Mouse (Mus musculus) neural tube, embryonic 12.5 days (tissue): ENCODE results near the gene Prrc2b. TPM values are rescaled to one million over a fixed set of nuclear protein-coding genes. Genes with fewer than 3 reads are reported as not detected.

Experiments
- ATAC-seq: fragments of 200-750 bp; cut with Nextera tagmentation; 2 replicates; pipeline ENCODE4 v1.8.0; 2017; ENCODE audit warnings: low read depth, mild to moderate bottlenecking, moderate TSS enrichment, moderate library complexity; ENCODE audit not compliant: low FRiP score
- H3K27ac ChIP-seq: fragments of 300-500 bp; sonication (generic); 2 replicates; pipeline ENCODE4 v1.5.1; 2016
- H3K27me3 ChIP-seq: fragments of 300-500 bp; sonication (generic); replicated peaks from 2 replicates; pipeline ENCODE4 v1.6.1; 2016; ENCODE audit warnings: mild to moderate bottlenecking
- H3K36me3 ChIP-seq: fragments of 300-500 bp; sonication (generic); 2 replicates; pipeline ENCODE4 v1.6.1; 2016; ENCODE audit warnings: mild to moderate bottlenecking
- H3K4me1 ChIP-seq: fragments of 300-500 bp; sonication (generic); 2 replicates; pipeline ENCODE4 v1.6.1; 2016
- H3K4me2 ChIP-seq: fragments of 300-500 bp; sonication (generic); replicated peaks from 2 replicates; pipeline ENCODE4 v1.6.1; 2016; ENCODE audit warnings: mild to moderate bottlenecking
- H3K4me3 ChIP-seq: fragments of 300-500 bp; sonication (generic); 2 replicates; pipeline ENCODE4 v1.5.1; 2016
- H3K9ac ChIP-seq: fragments of 300-500 bp; sonication (generic); 2 replicates; pipeline ENCODE4 v1.6.1; 2016; ENCODE audit warnings: mild to moderate bottlenecking
- H3K9me3 ChIP-seq: fragments of 300-500 bp; sonication (generic); 2 replicates; pipeline ENCODE4 v1.6.1; 2016; ENCODE audit warnings: mild to moderate bottlenecking
- WGBS: fragments of 180-500 bp; shearing (Covaris S2); methylation state at CpG from one replicate; pipeline ENCODE4 v1.1.7; 2016; 5-methylcytosine and 5-hydroxymethylcytosine counted together
- polyA plus RNA-seq: library from polyadenylated mRNA; unstranded; fragments of >200 nt; fragmentation: Nextera tagmentation; extraction: Ambion mirVana; gene quantifications from 2 replicates; pipeline ENCODE4 v1.2.1, GENCODE M21; 2016

The Prrc2b gene
- polyA plus RNA-seq, result 89.7 and 106 TPM in 2 replicates

- WGBS, result under 1% methylated on average over 86 of the region's 117 CpGs
- peak within 1 kb of the TSS; percentile 75 for H3K4me2 ChIP-seq
- H3K27ac ChIP-seq, result peak within 1 kb of the TSS; percentile 99
- no peaks in the 10 kb centered on the region for H3K27me3 ChIP-seq
- peak within 1 kb of the TSS; percentile 100 for H3K9ac ChIP-seq
- H3K36me3 ChIP-seq, result no peaks in the 10 kb centered on the region
- no peaks in the 10 kb centered on the region for H3K9me3 ChIP-seq
- peak within 1 kb of the TSS; percentile 98 for H3K4me3 ChIP-seq
- ATAC-seq, result peak; percentile 68
- peaks cover 40% of the 10 kb centered on the region for H3K4me1 ChIP-seq
These were observed at the start of gene Prrc2b for GRCm38 (mm10) chr2:32150924-32151659. TSS of gene Prrc2b (plus strand) at chr2:32151082.

- H3K4me1 ChIP-seq, result peaks cover 19% of the 10 kb centered on the region
- 55% methylated on average over 5 of the region's 5 CpGs for WGBS
- H3K9me3 ChIP-seq, result no peaks in the 10 kb centered on the region
- H3K36me3 ChIP-seq, result peaks cover under 1% of the 10 kb centered on the region; the same call in 1 of the 2 replicates
- H3K27ac ChIP-seq, result no peak overlapping the region
- H3K4me3 ChIP-seq, result no peak overlapping the region
- ATAC-seq, result no peak
- H3K9ac ChIP-seq, result no peak overlapping the region
- no peak overlapping the region for H3K4me2 ChIP-seq
- no peaks in the 10 kb centered on the region for H3K27me3 ChIP-seq
These were observed 47.9 kb upstream of the Prrc2b start for GRCm38 (mm10) chr2:32102944-32103343.

- no peaks in the 10 kb centered on the region for H3K9me3 ChIP-seq
- H3K4me3 ChIP-seq, result no peak overlapping the region
- ATAC-seq, result no peak
- peaks cover 4% of the 10 kb centered on the region; the same call in 1 of the 2 replicates for H3K36me3 ChIP-seq
- no peaks in the 10 kb centered on the region for H3K27me3 ChIP-seq
- WGBS, result 79% methylated on average over 7 of the region's 7 CpGs
- no peak overlapping the region for H3K4me2 ChIP-seq
- H3K4me1 ChIP-seq, result peaks cover 19% of the 10 kb centered on the region
- H3K9ac ChIP-seq, result no peak overlapping the region
- H3K27ac ChIP-seq, result no peak overlapping the region
These were observed 47.3 kb upstream of the Prrc2b start for GRCm38 (mm10) chr2:32103557-32103956.

- WGBS, result 87% methylated on average over 7 of the region's 7 CpGs
These were observed 46.8 kb upstream of the Prrc2b start for GRCm38 (mm10) chr2:32104122-32104521.

GRCm38 (mm10) chr2:32105117-32105913, 45.6 kb upstream of the Prrc2b start:
- Histone ChIP-seq H3K9ac (peak overlapping the region; percentile 29; the same call in 1 of the 2 replicates), H3K4me1 (peaks cover 19% of the 10 kb centered on the region), H3K4me2 (0 out of 2 replicates have a peak overlapping the region, but pooled peaks have one; percentile 9), H3K27ac (peak overlapping the region; percentile 62; the same call in 1 of the 2 replicates), H3K36me3 (peaks cover 12% of the 10 kb centered on the region), H3K9me3 (no peaks in the 10 kb centered on the region), H3K4me3 (no peak overlapping the region), H3K27me3 (no peaks in the 10 kb centered on the region)
- ATAC-seq, result peak; percentile 52; the same call in 1 of the 2 replicates
- 57% methylated on average over 16 of the region's 16 CpGs for WGBS

More at GRCm38 (mm10) chr2:32104122-32104521, 46.8 kb upstream of the Prrc2b start:
- Histone ChIP-seq H3K27me3 (no peaks in the 10 kb centered on the region), H3K36me3 (peaks cover 4% of the 10 kb centered on the region; the same call in 1 of the 2 replicates), H3K9me3 (no peaks in the 10 kb centered on the region), H3K9ac (no peak overlapping the region), H3K27ac (no peak overlapping the region), H3K4me3 (no peak overlapping the region), H3K4me1 (peaks cover 19% of the 10 kb centered on the region), H3K4me2 (no peak overlapping the region)
- ATAC-seq, result no peak

GRCm38 (mm10) chr2:32105930-32106329, 45.0 kb upstream of the Prrc2b start:
- 0 out of 2 replicates have a peak overlapping the region, but pooled peaks have one; percentile 62 for H3K27ac ChIP-seq
- ATAC-seq, result no peak
- no peaks in the 10 kb centered on the region for H3K9me3 ChIP-seq
- no peak overlapping the region for H3K9ac ChIP-seq
- peaks cover 24% of the 10 kb centered on the region for H3K4me1 ChIP-seq
- H3K27me3 ChIP-seq, result no peaks in the 10 kb centered on the region
- no peak overlapping the region for H3K4me3 ChIP-seq
- H3K36me3 ChIP-seq, result peaks cover 14% of the 10 kb centered on the region
- 86% methylated on average over 7 of the region's 7 CpGs for WGBS
- no peak overlapping the region for H3K4me2 ChIP-seq

- no peaks in the 10 kb centered on the region for H3K27me3 ChIP-seq
- no peaks in the 10 kb centered on the region for H3K9me3 ChIP-seq
- H3K4me3 ChIP-seq, result no peak overlapping the region
- WGBS, result 100% methylated on average over 1 of the region's 1 CpGs
- no peak overlapping the region for H3K9ac ChIP-seq
- H3K4me1 ChIP-seq, result 0 out of 2 replicates have a peak, but pooled peaks cover 5% of the 10 kb centered on the region
- no peak overlapping the region for H3K27ac ChIP-seq
- peaks cover 14% of the 10 kb centered on the region for H3K36me3 ChIP-seq
- H3K4me2 ChIP-seq, result no peak overlapping the region
- ATAC-seq, result no peak
These were observed 39.6 kb upstream of the Prrc2b start for GRCm38 (mm10) chr2:32111268-32111667.

- Histone ChIP-seq H3K4me3 (no peak overlapping the region), H3K36me3 (peaks cover 14% of the 10 kb centered on the region), H3K4me2 (no peak overlapping the region), H3K27me3 (no peaks in the 10 kb centered on the region), H3K27ac (no peak overlapping the region), H3K4me1 (0 out of 2 replicates have a peak, but pooled peaks cover 5% of the 10 kb centered on the region), H3K9me3 (no peaks in the 10 kb centered on the region), H3K9ac (no peak overlapping the region)
- no peak for ATAC-seq
- 58% methylated on average over 2 of the region's 2 CpGs for WGBS
These were observed 38.3 kb upstream of the Prrc2b start for GRCm38 (mm10) chr2:32112548-32112947.

GRCm38 (mm10) chr2:32115851-32116268, 35.0 kb upstream of the Prrc2b start:
- Histone ChIP-seq H3K9ac (no peak overlapping the region), H3K36me3 (no peaks in the 10 kb centered on the region), H3K27me3 (no peaks in the 10 kb centered on the region), H3K9me3 (no peaks in the 10 kb centered on the region), H3K27ac (no peak overlapping the region), H3K4me3 (no peak overlapping the region), H3K4me1 (0 out of 2 replicates have a peak, but pooled peaks cover under 1% of the 10 kb centered on the region), H3K4me2 (no peak overlapping the region)
- WGBS, result 92% methylated on average over 4 of the region's 4 CpGs
- ATAC-seq, result no peak

- no peaks in the 10 kb centered on the region for H3K9me3 ChIP-seq
- H3K27ac ChIP-seq, result no peak overlapping the region
- no peak overlapping the region for H3K4me2 ChIP-seq
- no peaks in the 10 kb centered on the region for H3K27me3 ChIP-seq
- 0 out of 2 replicates have a peak, but pooled peaks cover 3% of the 10 kb centered on the region for H3K4me1 ChIP-seq
- no peaks in the 10 kb centered on the region for H3K36me3 ChIP-seq
- WGBS, result 90% methylated on average over 20 of the region's 20 CpGs
- no peak overlapping the region for H3K4me3 ChIP-seq
- H3K9ac ChIP-seq, result no peak overlapping the region
- no peak for ATAC-seq
These were observed 30.8 kb upstream of the Prrc2b start for GRCm38 (mm10) chr2:32119802-32120750.

- no peak for ATAC-seq
- H3K9ac ChIP-seq, result no peak overlapping the region
- no peak overlapping the region for H3K4me2 ChIP-seq
- 0 out of 2 replicates have a peak, but pooled peaks cover 3% of the 10 kb centered on the region for H3K4me1 ChIP-seq
- 74% methylated on average over 5 of the region's 5 CpGs for whole genome bisulfite sequencing
- no peaks in the 10 kb centered on the region for H3K27me3 ChIP-seq
- no peaks in the 10 kb centered on the region for H3K9me3 ChIP-seq
- H3K36me3 ChIP-seq, result no peaks in the 10 kb centered on the region
- no peak overlapping the region for H3K27ac ChIP-seq
- no peak overlapping the region for H3K4me3 ChIP-seq
These were observed 29.7 kb upstream of the Prrc2b start for GRCm38 (mm10) chr2:32121150-32121549.
